Mouse (Mus musculus): ENCODE data around the gene Plekhg1. TPM values are rescaled to one million over a fixed set of nuclear protein-coding genes. Genes with fewer than 3 reads are reported as not detected.

Plekhg1 gene
- polyA plus RNA-seq, 1 experiment: 5.0 TPM

- H3K4me3 ChIP-seq (ENCODE audit: insufficient read depth, low read depth, low read length): no peak overlapping the region
- 51% methylated on average over 20 of the region's 20 CpGs for WGBS
- no peaks in the 10 kb centered on the region for H3K36me3 ChIP-seq (ENCODE audit: control insufficient read depth, insufficient read depth, low read length)
- no peak for TF ChIP-seq POLR2A (IDR thresholded peaks at IDR 0.05; ENCODE audit: low read depth, low read length)
- H3K4me1 ChIP-seq (ENCODE audit: control insufficient read depth, insufficient read depth, low read length): peaks cover 3% of the 10 kb centered on the region
- H3K27ac ChIP-seq (ENCODE audit: insufficient read depth, low read depth, low read length): no peak overlapping the region
- DNase-seq: peak; percentile 66
- H3K27me3 ChIP-seq (replicated peaks; ENCODE audit: control insufficient read depth, insufficient read depth, low read length): no peaks in the 10 kb centered on the region
Measured at GRCm38 (mm10) chr10:3920368-3921152, 180.4 kb downstream of the Plekhg1 start.

GRCm38 (mm10) chr10:3928008-3928545 lies 187.9 kb downstream of the Plekhg1 start:
- TF ChIP-seq CTCF (conservative IDR thresholded peaks at IDR 0.05; ENCODE audit: insufficient read depth, insufficient read length, low read depth, low read length) (no peak), POLR2A (IDR thresholded peaks at IDR 0.05; ENCODE audit: low read depth, low read length) (no peak)
- no peaks in the 10 kb centered on the region for H3K27me3 ChIP-seq (replicated peaks; ENCODE audit: control insufficient read depth, insufficient read depth, low read length)
- no peaks in the 10 kb centered on the region for H3K4me1 ChIP-seq (ENCODE audit: control insufficient read depth, insufficient read depth, low read length)
- 0 out of 2 replicates have a peak, but pooled peaks cover 2% of the 10 kb centered on the region for H3K36me3 ChIP-seq (ENCODE audit: control insufficient read depth, insufficient read depth, low read length)
- WGBS: 84% methylated on average over 4 of the region's 4 CpGs
- no peak overlapping the region for H3K4me3 ChIP-seq (ENCODE audit: insufficient read depth, low read depth, low read length)
- no peak for DNase-seq
- no peak overlapping the region for H3K27ac ChIP-seq (ENCODE audit: insufficient read depth, low read depth, low read length)

- H3K4me3 ChIP-seq (ENCODE audit: insufficient read depth, low read depth, low read length): no peak overlapping the region
Measured at GRCm38 (mm10) chr10:3931831-3932230, 191.7 kb downstream of the Plekhg1 start.

DNA sequence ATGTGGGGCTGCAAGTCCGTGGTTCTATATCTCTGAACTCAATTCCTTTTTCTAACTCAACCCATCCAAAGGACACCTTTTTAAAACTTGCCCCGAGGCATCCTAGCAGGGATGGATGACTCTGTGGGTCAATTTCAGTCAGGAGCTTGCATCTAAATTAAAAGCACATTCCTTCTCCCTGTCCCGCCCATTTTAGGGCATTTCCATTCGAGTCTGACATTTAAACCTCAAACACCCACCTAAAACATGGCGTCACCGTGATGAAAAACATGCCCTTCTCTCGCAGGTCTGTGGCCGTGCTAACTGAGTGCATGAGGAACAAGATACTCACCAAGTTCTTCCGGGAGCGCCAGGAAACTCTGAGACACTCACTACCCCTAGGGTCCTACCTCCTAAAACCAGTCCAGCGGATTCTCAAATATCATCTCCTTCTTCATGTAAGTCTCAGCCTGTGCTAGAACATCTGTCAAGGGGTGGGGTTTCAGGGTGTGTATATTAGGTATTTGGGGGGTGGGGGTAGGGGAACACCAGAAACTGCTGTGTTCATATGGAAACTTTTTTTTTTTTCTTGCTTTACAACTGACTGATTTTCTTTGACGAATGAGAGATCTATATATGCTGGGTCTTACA lies 193.3 kb downstream of the Plekhg1 start:
- H3K4me3 ChIP-seq (ENCODE audit: insufficient read depth, low read depth, low read length): no peak overlapping the region
- DNase-seq: no peak
- TF ChIP-seq POLR2A (IDR thresholded peaks at IDR 0.05; ENCODE audit: low read depth, low read length): no peak
- TF ChIP-seq CTCF (conservative IDR thresholded peaks at IDR 0.05; ENCODE audit: insufficient read depth, insufficient read length, low read depth, low read length): no peak
- H3K4me1 ChIP-seq (ENCODE audit: control insufficient read depth, insufficient read depth, low read length): no peaks in the 10 kb centered on the region
- 0 out of 2 replicates have a peak, but pooled peaks cover 2% of the 10 kb centered on the region for H3K36me3 ChIP-seq (ENCODE audit: control insufficient read depth, insufficient read depth, low read length)
- WGBS: 67% methylated on average over 12 of the region's 12 CpGs
- H3K27me3 ChIP-seq (replicated peaks; ENCODE audit: control insufficient read depth, insufficient read depth, low read length): no peaks in the 10 kb centered on the region
- H3K27ac ChIP-seq (ENCODE audit: insufficient read depth, low read depth, low read length): no peak overlapping the region

More at GRCm38 (mm10) chr10:3931831-3932230, 191.7 kb downstream of the Plekhg1 start:
- no peak overlapping the region for H3K27ac ChIP-seq (ENCODE audit: insufficient read depth, low read depth, low read length)
- TF ChIP-seq CTCF (conservative IDR thresholded peaks at IDR 0.05; ENCODE audit: insufficient read depth, insufficient read length, low read depth, low read length): no peak
- TF ChIP-seq POLR2A (IDR thresholded peaks at IDR 0.05; ENCODE audit: low read depth, low read length): no peak
- H3K36me3 ChIP-seq (ENCODE audit: control insufficient read depth, insufficient read depth, low read length): 0 out of 2 replicates have a peak, but pooled peaks cover 2% of the 10 kb centered on the region
- peak; percentile 39 for DNase-seq
- H3K4me1 ChIP-seq (ENCODE audit: control insufficient read depth, insufficient read depth, low read length): no peaks in the 10 kb centered on the region
- H3K27me3 ChIP-seq (replicated peaks; ENCODE audit: control insufficient read depth, insufficient read depth, low read length): no peaks in the 10 kb centered on the region

- Histone ChIP-seq H3K4me1 (ENCODE audit: control insufficient read depth, insufficient read depth, low read length) (peaks cover 5% of the 10 kb centered on the region), H3K36me3 (ENCODE audit: control insufficient read depth, insufficient read depth, low read length) (no peaks in the 10 kb centered on the region), H3K4me3 (ENCODE audit: insufficient read depth, low read depth, low read length) (no peak overlapping the region), H3K27me3 (replicated peaks; ENCODE audit: control insufficient read depth, insufficient read depth, low read length) (no peaks in the 10 kb centered on the region), H3K27ac (ENCODE audit: insufficient read depth, low read depth, low read length) (no peak overlapping the region)
- DNase-seq: no peak
- TF ChIP-seq CTCF (conservative IDR thresholded peaks at IDR 0.05; ENCODE audit: insufficient read depth, insufficient read length, low read depth, low read length) (no peak), POLR2A (IDR thresholded peaks at IDR 0.05; ENCODE audit: low read depth, low read length) (no peak)
Measured at GRCm38 (mm10) chr10:3936864-3937263, 196.7 kb downstream of the Plekhg1 start.

GRCm38 (mm10) chr10:3939895-3940595 lies 199.9 kb downstream of the Plekhg1 start:
- TF ChIP-seq POLR2A (IDR thresholded peaks at IDR 0.05; ENCODE audit: low read depth, low read length): no peak
- TF ChIP-seq CTCF (conservative IDR thresholded peaks at IDR 0.05; ENCODE audit: insufficient read depth, insufficient read length, low read depth, low read length): no peak
- Histone ChIP-seq H3K27me3 (replicated peaks; ENCODE audit: control insufficient read depth, insufficient read depth, low read length) (no peaks in the 10 kb centered on the region), H3K4me1 (ENCODE audit: control insufficient read depth, insufficient read depth, low read length) (peaks cover 5% of the 10 kb centered on the region), H3K4me3 (ENCODE audit: insufficient read depth, low read depth, low read length) (no peak overlapping the region), H3K27ac (ENCODE audit: insufficient read depth, low read depth, low read length) (no peak overlapping the region), H3K36me3 (ENCODE audit: control insufficient read depth, insufficient read depth, low read length) (no peaks in the 10 kb centered on the region)
- no peak for DNase-seq
- 86% methylated on average over 11 of the region's 11 CpGs for WGBS

DNA sequence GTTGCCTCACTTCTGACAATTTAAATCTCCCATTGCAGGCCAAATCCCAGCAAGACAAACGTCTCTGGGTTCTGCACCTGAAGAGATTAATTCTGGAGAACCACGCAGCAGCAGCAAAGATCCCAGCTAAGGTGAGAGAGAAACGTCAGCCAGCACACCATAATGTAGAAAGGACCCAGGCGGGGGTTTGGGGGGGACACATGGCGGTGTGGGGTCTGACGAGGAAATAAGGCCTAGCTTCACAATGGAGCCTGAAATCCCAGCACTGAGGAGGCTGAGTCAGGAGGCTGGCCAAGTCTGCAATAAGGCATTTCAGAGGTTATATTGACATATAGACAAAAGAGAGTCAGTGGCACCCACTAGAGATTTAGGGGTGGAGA lies 200.4 kb downstream of the Plekhg1 start:
- Histone ChIP-seq H3K4me1 (ENCODE audit: control insufficient read depth, insufficient read depth, low read length) (peaks cover 5% of the 10 kb centered on the region), H3K4me3 (ENCODE audit: insufficient read depth, low read depth, low read length) (no peak overlapping the region), H3K27ac (ENCODE audit: insufficient read depth, low read depth, low read length) (no peak overlapping the region), H3K27me3 (replicated peaks; ENCODE audit: control insufficient read depth, insufficient read depth, low read length) (no peaks in the 10 kb centered on the region), H3K36me3 (ENCODE audit: control insufficient read depth, insufficient read depth, low read length) (no peaks in the 10 kb centered on the region)
- WGBS: 88% methylated on average over 6 of the region's 6 CpGs
- TF ChIP-seq CTCF (conservative IDR thresholded peaks at IDR 0.05; ENCODE audit: insufficient read depth, insufficient read length, low read depth, low read length) (no peak), POLR2A (IDR thresholded peaks at IDR 0.05; ENCODE audit: low read depth, low read length) (no peak)
- no peak for DNase-seq

Data from kidney, adult 2 months (tissue).